In genomic region chr7:59080109-59080508, GRCm38 (mm10) we compare ENCODE assay signal across 9 mouse cellular contexts.
A peak's percentile ranks its signal among the peaks of the same experiment; 100 is the strongest.
DNase-seq lines count a peak whose midpoint lies in the region; ATAC-seq lines count a peak whose summit lies in the region.
"Had no signal": no experiment of that assay in that cellular context is flagged by ENCODE, and none has a peak within 500 bp of the region (broad histone marks: within the 10 kb centered on the region; RNA-seq: fewer than 3 reads in every experiment).

No protein-coding gene starts in this region.

- WGBS in embryonic facial prominence, embryonic 14.5 days = 52% methylated on average over 7 of the region's 7 CpGs
- WGBS in liver, embryonic 12.5 days (ENCODE audit: insufficient replicate concordance) = 50% methylated on average over 7 of the region's 7 CpGs

- peak; percentile 11 for DNase-seq in CD4-positive, CD25-positive, alpha-beta regulatory T cell, adult 2 months (ENCODE audit: low read depth, low spot score)
- peak; percentile 33 for DNase-seq in layer of hippocampus, adult 11-12 months (ENCODE audit: low spot score)
- no peak for DNase-seq in layer of hippocampus, postnatal 25 days (ENCODE audit: extremely low spot score in 1 of 2, low spot score in 1 of 2)
- peak; percentile 46 for DNase-seq in embryonic facial prominence, embryonic 14.5 days (ENCODE audit: low spot score)
- no peak for DNase-seq in urinary bladder, postnatal 4 days (ENCODE audit: low spot score in 2 of 2)

- H3K4me1 ChIP-seq in embryonic facial prominence, embryonic 14.5 days (ENCODE audit: control insufficient read depth, insufficient read depth, low read length) = no peaks in the 10 kb centered on the region
- H3K4me1 ChIP-seq in liver, embryonic 12.5 days = no peaks in the 10 kb centered on the region
- H3K4me1 ChIP-seq: embryonic facial prominence, embryonic 13.5 days had no signal

- no peaks in the 10 kb centered on the region for H3K27me3 ChIP-seq in embryonic facial prominence, embryonic 14.5 days (replicated peaks; ENCODE audit: control insufficient read depth, insufficient read depth, low read length)
- H3K27me3 ChIP-seq in liver, embryonic 12.5 days (replicated peaks) = no peaks in the 10 kb centered on the region
- H3K27me3 ChIP-seq: embryonic facial prominence, embryonic 13.5 days had no signal

- H3K4me3 ChIP-seq in embryonic facial prominence, embryonic 14.5 days (ENCODE audit: low read depth, low read length) = no peak overlapping the region
- H3K4me3 ChIP-seq in liver, embryonic 12.5 days = no peak overlapping the region
- H3K4me3 ChIP-seq: embryonic facial prominence, embryonic 13.5 days had no signal

- H3K27ac ChIP-seq in embryonic facial prominence, embryonic 14.5 days (replicated peaks; ENCODE audit: low read depth, low read length) = no peak overlapping the region
- no peak overlapping the region for H3K27ac ChIP-seq in liver, embryonic 12.5 days
- H3K27ac ChIP-seq: embryonic facial prominence, embryonic 13.5 days had no signal

- ATAC-seq in CD4-positive, CD25-positive, alpha-beta regulatory T cell, adult 4 months = no peak
- ATAC-seq in embryonic facial prominence, embryonic 14.5 days (ENCODE audit: low read depth) = no peak
- peak; percentile 68; the same call in 1 of the 2 replicates for ATAC-seq in megakaryocyte progenitor cell, adult 5-6 weeks (replicated peaks; ENCODE audit: poor library complexity)
- ATAC-seq in liver, embryonic 12.5 days = no peak

- no peak overlapping the region for H3K4me2 ChIP-seq in embryonic facial prominence, embryonic 14.5 days (ENCODE audit: low read depth, low read length)
- H3K4me2 ChIP-seq in liver, embryonic 12.5 days = no peak overlapping the region
- H3K4me2 ChIP-seq: embryonic facial prominence, embryonic 13.5 days had no signal

- H3K9me3 ChIP-seq in embryonic facial prominence, embryonic 14.5 days (ENCODE audit: control insufficient read depth, low read length) = no peaks in the 10 kb centered on the region
- H3K9me3 ChIP-seq in liver, embryonic 12.5 days (replicated peaks) = no peaks in the 10 kb centered on the region
- H3K9me3 ChIP-seq: embryonic facial prominence, embryonic 13.5 days had no signal

- no peak overlapping the region for H3K9ac ChIP-seq in embryonic facial prominence, embryonic 14.5 days (ENCODE audit: low read depth, low read length)
- H3K9ac ChIP-seq in liver, embryonic 12.5 days = no peak overlapping the region
- H3K9ac ChIP-seq: embryonic facial prominence, embryonic 13.5 days had no signal

- H3K36me3 ChIP-seq in embryonic facial prominence, embryonic 14.5 days (ENCODE audit: control insufficient read depth, insufficient read depth, low read length) = no peaks in the 10 kb centered on the region
- no peaks in the 10 kb centered on the region for H3K36me3 ChIP-seq in liver, embryonic 12.5 days
- H3K36me3 ChIP-seq: embryonic facial prominence, embryonic 13.5 days had no signal

Comparison
In these comparisons a context has a peak if more than half of its experiments do, and no peak if none do; other contexts are left out.
1. DNase-seq: peak in CD4-positive, CD25-positive, alpha-beta regulatory T cell, adult 2 months (single experiment), layer of hippocampus, adult 11-12 months (single experiment) and embryonic facial prominence, embryonic 14.5 days (single experiment); none in layer of hippocampus, postnatal 25 days (0 of 2) and urinary bladder, postnatal 4 days (0 of 2).